Mouse (Mus musculus): ENCODE results near the gene Trp53bp1. TPM values are rescaled to one million over a fixed set of nuclear protein-coding genes. Genes with fewer than 3 reads are reported as not detected.

The Trp53bp1 gene
- total RNA-seq (2023): 82.7 TPM

DNA sequence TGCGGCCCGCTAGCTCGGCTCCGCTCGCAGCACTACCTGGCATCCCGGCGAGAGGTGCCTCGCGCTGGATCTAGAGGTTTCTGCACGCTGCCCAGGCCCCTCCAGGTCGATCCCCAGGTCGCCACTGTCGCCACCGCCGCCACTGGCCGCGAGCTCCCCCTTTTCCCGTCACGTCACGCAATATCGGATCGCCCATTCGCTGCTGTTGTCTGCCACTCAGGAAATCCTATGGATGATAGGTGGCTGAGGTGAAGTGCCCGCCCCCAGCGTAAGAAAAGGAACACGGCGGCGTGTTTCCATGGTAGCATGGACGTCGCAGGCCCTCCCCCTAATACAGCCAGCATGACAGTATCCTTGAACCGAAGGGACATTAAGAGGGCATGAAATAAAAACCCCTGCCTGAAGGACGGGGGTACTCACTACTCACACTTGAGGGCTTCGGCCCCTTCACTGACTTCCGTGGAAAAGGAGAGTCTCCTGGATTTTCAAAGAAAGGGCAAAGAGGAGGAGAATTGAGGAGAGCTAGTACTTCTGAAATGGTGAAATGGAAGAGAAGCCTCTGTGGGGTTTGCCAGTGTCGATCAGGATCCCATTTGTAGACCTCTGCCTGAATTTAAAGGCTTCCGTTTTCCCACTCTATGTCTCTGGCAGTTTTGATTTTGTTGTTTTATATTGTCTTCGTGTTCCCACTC is at the start of gene Trp53bp1:
Trp53bp1 (minus strand) TSS at position 172 of the 692 bp plus-strand sequence.

GRCm38 (mm10) chr2:121288901-121289729 is 17.9 kb upstream of the Trp53bp1 start, which contains the start of gene Map1a:
Map1a (plus strand) TSS chr2:121289600.

GRCm38 (mm10) chr2:121170980-121171742 is 100.0 kb downstream of the Trp53bp1 start, which contains the start of gene Zscan29:
Zscan29 (minus strand) TSS chr2:121171125.

GRCm38 (mm10) chr2:121170481-121170971 is 100.7 kb downstream of the Trp53bp1 start, which contains the start of gene Tubgcp4:
Tubgcp4 (plus strand) TSS chr2:121170654.

Other genes with a start within 250 kb of the Trp53bp1 start
- gene Epb42, start 234.3 kb downstream of the Trp53bp1 start, total RNA-seq (2023): not detected
- gene Tgm5, start 185.6 kb downstream of the Trp53bp1 start, total RNA-seq (2023): not detected
- not detected for gene Tgm7, start 161.6 kb downstream of the Trp53bp1 start, total RNA-seq (2023)
- 20.6 TPM for gene Adal, start 131.0 kb downstream of the Trp53bp1 start, total RNA-seq (2023)
- gene Lcmt2, start 130.8 kb downstream of the Trp53bp1 start, total RNA-seq (2023): 14.9 TPM
- gene Tubgcp4, start 100.8 kb downstream of the Trp53bp1 start, total RNA-seq (2023): 64.1 TPM
- gene Zscan29, start 100.3 kb downstream of the Trp53bp1 start, total RNA-seq (2023): 30.4 TPM
- gene Map1a, start 18.2 kb upstream of the Trp53bp1 start, total RNA-seq (2023): 0.12 TPM
- 18.4 TPM for gene Ppip5k1, start 84.0 kb upstream of the Trp53bp1 start, total RNA-seq (2023)
- not detected for gene Ckmt1, start 86.3 kb upstream of the Trp53bp1 start, total RNA-seq (2023)
- 1.8 TPM for gene Strc, start 115.8 kb upstream of the Trp53bp1 start, total RNA-seq (2023)
- 162 TPM for gene Pdia3, start 142.4 kb upstream of the Trp53bp1 start, total RNA-seq (2023)
- gene Catsper2, start 142.4 kb upstream of the Trp53bp1 start, total RNA-seq (2023): 2.0 TPM
- 2.7 TPM for gene Ell3, start 172.9 kb upstream of the Trp53bp1 start, total RNA-seq (2023)
- gene Serf2, start 177.8 kb upstream of the Trp53bp1 start, total RNA-seq (2023): 310 TPM
- 42.8 TPM for gene Hypk, start 181.9 kb upstream of the Trp53bp1 start, total RNA-seq (2023)
- gene Serinc4, start 185.4 kb upstream of the Trp53bp1 start, total RNA-seq (2023): 0.80 TPM
- gene Mfap1b, start 202.7 kb upstream of the Trp53bp1 start, total RNA-seq (2023): 45.5 TPM
- 41.6 TPM for gene Mfap1a, start 235.3 kb upstream of the Trp53bp1 start, total RNA-seq (2023)
- 14.4 TPM for gene Wdr76, start 235.3 kb upstream of the Trp53bp1 start, total RNA-seq (2023)

Data from CD4-positive naive resting alpha-beta T cell, adult 57 days (primary cell).